ENCODE assay signal across 8 mouse cellular contexts in genomic region chr15:96543181-96543828, GRCm38 (mm10).
DNase-seq lines count a peak whose midpoint lies in the region; ATAC-seq and TF ChIP-seq lines count a peak whose summit lies in the region.

No protein-coding gene starts in this region.

- intact Hi-C loops in heart, postnatal 36 days (cut with DNase I): loop anchor here (2.0 to 5.0 kb wide), 2 partner anchors 123 to 409 kb away; no protein-coding TSS in a partner anchor

- peak; percentile 70 for DNase-seq in adrenal gland, postnatal 10 days
- DNase-seq in embryonic facial prominence, embryonic 11.5 days (ENCODE audit: low spot score): peak; percentile 89
- DNase-seq in heart, postnatal 36 days: peak; percentile 48 to 65
- DNase-seq in layer of hippocampus, postnatal 36 days: peak; percentile 30 to 42

- H3K9me3 ChIP-seq in erythroblast, embryonic 14.5 days (ENCODE audit: control insufficient read depth, low read length): no peaks in the 10 kb centered on the region
- no peaks in the 10 kb centered on the region for H3K9me3 ChIP-seq in embryonic facial prominence, embryonic 11.5 days (replicated peaks; ENCODE audit: control insufficient read depth, low read length)

- H3K9ac ChIP-seq in embryonic facial prominence, embryonic 11.5 days (replicated peaks; ENCODE audit: low read length): peak overlapping the region; percentile 33

- no peaks in the 10 kb centered on the region for H3K36me3 ChIP-seq in erythroblast, embryonic 14.5 days (ENCODE audit: control insufficient read depth)
- H3K36me3 ChIP-seq in embryonic facial prominence, embryonic 11.5 days (replicated peaks; ENCODE audit: control insufficient read depth, insufficient read depth, low read depth, low read length): no peaks in the 10 kb centered on the region
- H3K36me3 ChIP-seq in small intestine, adult 2 months (ENCODE audit: control insufficient read depth, insufficient read depth, low read length): no peaks in the 10 kb centered on the region

- no peak overlapping the region for H3K27ac ChIP-seq in embryonic facial prominence, embryonic 11.5 days (replicated peaks; ENCODE audit: low read depth, low read length)
- H3K27ac ChIP-seq in small intestine, adult 2 months (ENCODE audit: insufficient read depth, low read depth, low read length): no peak overlapping the region

- peak overlapping the region; percentile 14 for H3K4me3 ChIP-seq in erythroblast, embryonic 14.5 days (replicated peaks)
- H3K4me3 ChIP-seq in embryonic facial prominence, embryonic 11.5 days (ENCODE audit: low read depth, low read length): peak overlapping the region; percentile 13
- H3K4me3 ChIP-seq in small intestine, adult 2 months (ENCODE audit: low read depth, low read length): peak overlapping the region; percentile 22; the same call in 1 of the 2 replicates

- H3K4me2 ChIP-seq in embryonic facial prominence, embryonic 11.5 days (ENCODE audit: low read depth, low read length): peak overlapping the region; percentile 24

- 3% methylated on average over 24 of the region's 24 CpGs for WGBS in embryonic facial prominence, embryonic 11.5 days
- WGBS in small intestine, adult 2 months: under 1% methylated on average over 24 of the region's 24 CpGs

- no peak for TF ChIP-seq POLR2A in small intestine, adult 2 months (IDR thresholded peaks at IDR 0.05; ENCODE audit: low read depth, low read length)

- ATAC-seq in erythroblast, adult 5-6 weeks (replicated peaks; ENCODE audit: low FRiP score, poor library complexity, severe bottlenecking): no peak
- ATAC-seq in embryonic facial prominence, embryonic 11.5 days (replicated peaks; ENCODE audit: insufficient number of reproducible peaks, low FRiP score, low TSS enrichment, low read depth): no peak
- ATAC-seq in megakaryocyte-erythroid progenitor cell, adult 5-6 weeks (replicated peaks; ENCODE audit: low FRiP score, low TSS enrichment, poor library complexity, severe bottlenecking): peak; percentile 85

- TF ChIP-seq CTCF in small intestine, adult 2 months (IDR thresholded peaks at IDR 0.05; ENCODE audit: extremely low read depth, insufficient read length, insufficient replicate concordance, low read depth, low read length): peak; percentile 90; the same call in 1 of the 2 replicates

- H3K27me3 ChIP-seq in erythroblast, embryonic 14.5 days (ENCODE audit: control insufficient read depth): no peaks in the 10 kb centered on the region
- H3K27me3 ChIP-seq in embryonic facial prominence, embryonic 11.5 days (ENCODE audit: control insufficient read depth, insufficient read depth, low read length): no peaks in the 10 kb centered on the region
- H3K27me3 ChIP-seq in small intestine, adult 2 months (ENCODE audit: control insufficient read depth, insufficient read depth, low read length): no peaks in the 10 kb centered on the region

- peaks cover 2% of the 10 kb centered on the region; the same call in 1 of the 2 replicates for H3K4me1 ChIP-seq in erythroblast, embryonic 14.5 days (ENCODE audit: control insufficient read depth)
- H3K4me1 ChIP-seq in embryonic facial prominence, embryonic 11.5 days (ENCODE audit: control insufficient read depth, insufficient read depth, low read length): no peaks in the 10 kb centered on the region
- H3K4me1 ChIP-seq in small intestine, adult 2 months (ENCODE audit: control insufficient read depth, insufficient read depth, insufficient read length, low read length): no peaks in the 10 kb centered on the region

Comparison
In these comparisons a context has a peak if more than half of its experiments do, and no peak if none do; other contexts are left out.
1. DNase-seq: peak in every context shown above with its lines; median percentile 89 in embryonic facial prominence, embryonic 11.5 days; 70 in adrenal gland, postnatal 10 days; 56 in heart, postnatal 36 days; 36 in layer of hippocampus, postnatal 36 days.